Mouse (Mus musculus): ENCODE results near the gene Mboat1. TPM values are rescaled to one million over a fixed set of nuclear protein-coding genes. Genes with fewer than 3 reads are reported as not detected.

Mboat1 gene
- polyA plus RNA-seq, 1 experiment from 2014 or later = 1.5 TPM

DNA sequence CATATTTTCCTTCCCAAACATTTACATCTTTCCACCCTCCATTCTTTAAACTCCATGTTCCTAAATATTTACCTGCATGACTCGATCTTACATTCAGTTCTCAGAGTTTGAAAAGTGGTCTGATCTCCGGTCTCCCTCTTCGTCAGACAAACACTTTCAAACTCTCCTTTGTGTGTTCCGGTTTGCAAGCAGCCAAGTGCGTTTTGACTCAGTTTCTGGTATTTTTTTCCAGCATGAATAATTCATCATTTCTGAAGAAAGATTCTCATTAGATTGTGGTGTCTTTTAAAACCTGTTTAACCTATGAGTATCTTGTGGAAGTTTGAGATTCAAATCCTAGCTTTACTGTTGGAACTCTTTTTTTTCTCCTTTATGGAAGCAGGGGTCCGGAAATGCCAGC lies 33.8 kb downstream of the Mboat1 start:
- Histone ChIP-seq H3K9ac (replicated peaks) (no peak overlapping the region), H3K4me3 (ENCODE audit: low read depth, low read length) (no peak overlapping the region), H3K4me1 (ENCODE audit: insufficient read depth) (no peaks in the 10 kb centered on the region), H3K27me3 (ENCODE audit: insufficient read depth, low read length) (no peaks in the 10 kb centered on the region), H3K27ac (ENCODE audit: low read depth) (no peak overlapping the region), H3K4me2 (ENCODE audit: low read depth, low read length) (no peak overlapping the region), H3K9me3 (ENCODE audit: low read length) (no peaks in the 10 kb centered on the region), H3K36me3 (replicated peaks; ENCODE audit: insufficient read depth, low read length) (no peaks in the 10 kb centered on the region)
- TF ChIP-seq EP300 (IDR thresholded peaks at IDR 0.05; ENCODE audit: low read depth) = no peak
- no peak for TF ChIP-seq CTCF (IDR thresholded peaks at IDR 0.05; ENCODE audit: low read depth)
- DNase-seq (no peak), ATAC-seq (no peak)
- WGBS (ENCODE audit: insufficient replicate concordance) = 84% methylated on average over 6 of the region's 6 CpGs

DNA sequence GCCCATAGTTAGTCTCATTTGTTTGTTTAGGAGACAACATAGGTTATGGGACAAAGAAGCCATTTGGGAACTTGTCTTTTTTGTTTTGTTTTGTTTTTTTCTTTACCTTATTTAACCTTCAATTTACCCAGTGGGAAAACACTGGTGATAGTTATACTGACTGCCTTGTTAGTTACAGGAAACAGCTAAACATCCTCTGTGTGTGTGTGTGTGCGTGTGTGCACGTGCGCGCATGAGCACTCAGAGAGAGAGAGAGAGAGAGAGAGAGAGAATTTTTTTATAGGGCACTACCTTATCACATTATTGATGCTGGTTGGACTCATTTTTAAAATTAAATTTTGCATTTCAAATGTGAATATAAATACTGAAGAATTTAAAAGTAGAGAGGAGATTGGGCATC lies 38.3 kb downstream of the Mboat1 start:
- Histone ChIP-seq H3K36me3 (replicated peaks; ENCODE audit: insufficient read depth, low read length) (no peaks in the 10 kb centered on the region), H3K27ac (ENCODE audit: low read depth) (no peak overlapping the region), H3K9me3 (ENCODE audit: low read length) (no peaks in the 10 kb centered on the region), H3K4me3 (ENCODE audit: low read depth, low read length) (no peak overlapping the region), H3K27me3 (ENCODE audit: insufficient read depth, low read length) (no peaks in the 10 kb centered on the region), H3K4me1 (ENCODE audit: insufficient read depth) (no peaks in the 10 kb centered on the region), H3K9ac (replicated peaks) (no peak overlapping the region), H3K4me2 (ENCODE audit: low read depth, low read length) (no peak overlapping the region)
- no peak for DNase-seq
- no peak for TF ChIP-seq EP300 (IDR thresholded peaks at IDR 0.05; ENCODE audit: low read depth)
- no peak for TF ChIP-seq CTCF (IDR thresholded peaks at IDR 0.05; ENCODE audit: low read depth)
- ATAC-seq = no peak
- 87% methylated on average over 4 of the region's 4 CpGs for WGBS (ENCODE audit: insufficient replicate concordance)

DNA sequence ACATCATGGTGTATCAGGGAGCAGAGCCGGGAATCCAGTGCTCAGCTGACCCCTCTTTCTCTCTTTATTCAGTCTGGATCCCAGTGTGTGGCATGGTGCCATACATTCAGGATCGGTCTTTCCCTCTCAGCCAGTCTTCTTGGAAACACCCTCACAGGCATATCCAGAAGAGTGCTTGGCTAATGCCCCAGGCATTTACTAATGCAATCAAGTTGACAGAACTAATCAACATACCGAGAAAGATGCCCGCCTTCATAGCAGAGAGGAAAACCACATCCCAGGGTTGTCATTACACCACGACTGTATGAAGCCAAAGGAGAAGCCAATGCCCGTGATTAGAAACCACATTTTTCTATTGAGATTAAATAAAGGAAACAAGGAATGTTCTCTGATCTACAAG lies 41.1 kb downstream of the Mboat1 start:
- Histone ChIP-seq H3K9ac (replicated peaks) (no peak overlapping the region), H3K9me3 (ENCODE audit: low read length) (no peaks in the 10 kb centered on the region), H3K4me1 (ENCODE audit: insufficient read depth) (no peaks in the 10 kb centered on the region), H3K36me3 (replicated peaks; ENCODE audit: insufficient read depth, low read length) (no peaks in the 10 kb centered on the region), H3K27me3 (ENCODE audit: insufficient read depth, low read length) (no peaks in the 10 kb centered on the region), H3K4me3 (ENCODE audit: low read depth, low read length) (no peak overlapping the region), H3K27ac (ENCODE audit: low read depth) (no peak overlapping the region), H3K4me2 (ENCODE audit: low read depth, low read length) (no peak overlapping the region)
- no peak for TF ChIP-seq EP300 (IDR thresholded peaks at IDR 0.05; ENCODE audit: low read depth)
- no peak for TF ChIP-seq CTCF (IDR thresholded peaks at IDR 0.05; ENCODE audit: low read depth)
- no peak for ATAC-seq
- DNase-seq = no peak
- 52% methylated on average over 6 of the region's 6 CpGs for WGBS (ENCODE audit: insufficient replicate concordance)

DNA sequence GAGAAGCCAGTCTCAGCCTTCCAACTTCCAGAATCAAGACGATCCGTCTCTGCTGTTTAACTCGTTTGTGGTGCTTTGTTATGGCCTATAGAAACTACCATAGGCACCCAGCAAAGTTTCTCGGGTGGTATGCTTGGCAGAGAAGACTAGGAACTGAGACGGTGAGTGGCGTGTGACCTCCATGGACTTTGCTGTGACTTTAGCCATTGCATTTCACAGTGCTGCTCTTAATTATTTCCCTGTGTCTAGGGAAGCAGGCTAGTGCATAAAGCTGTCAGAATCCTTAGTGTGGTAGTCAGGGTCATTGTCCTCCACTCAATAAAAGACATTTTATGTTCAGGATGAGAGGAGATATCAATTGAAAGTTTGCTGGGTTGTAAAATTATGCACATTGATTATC lies 49.3 kb downstream of the Mboat1 start:
- TF ChIP-seq EP300 (IDR thresholded peaks at IDR 0.05; ENCODE audit: low read depth) (no peak), CTCF (IDR thresholded peaks at IDR 0.05; ENCODE audit: low read depth) (no peak)
- no peak overlapping the region for H3K4me3 ChIP-seq (ENCODE audit: low read depth, low read length)
- H3K9ac ChIP-seq (replicated peaks) = no peak overlapping the region
- H3K36me3 ChIP-seq (replicated peaks; ENCODE audit: insufficient read depth, low read length) = no peaks in the 10 kb centered on the region
- H3K9me3 ChIP-seq (ENCODE audit: low read length) = no peaks in the 10 kb centered on the region
- H3K27me3 ChIP-seq (ENCODE audit: insufficient read depth, low read length) = no peaks in the 10 kb centered on the region
- no peak for ATAC-seq
- H3K4me1 ChIP-seq (ENCODE audit: insufficient read depth) = no peaks in the 10 kb centered on the region
- H3K4me2 ChIP-seq (ENCODE audit: low read depth, low read length) = no peak overlapping the region
- WGBS (ENCODE audit: insufficient replicate concordance) = 80% methylated on average over 6 of the region's 6 CpGs
- no peak overlapping the region for H3K27ac ChIP-seq (ENCODE audit: low read depth)
- DNase-seq = no peak

DNA sequence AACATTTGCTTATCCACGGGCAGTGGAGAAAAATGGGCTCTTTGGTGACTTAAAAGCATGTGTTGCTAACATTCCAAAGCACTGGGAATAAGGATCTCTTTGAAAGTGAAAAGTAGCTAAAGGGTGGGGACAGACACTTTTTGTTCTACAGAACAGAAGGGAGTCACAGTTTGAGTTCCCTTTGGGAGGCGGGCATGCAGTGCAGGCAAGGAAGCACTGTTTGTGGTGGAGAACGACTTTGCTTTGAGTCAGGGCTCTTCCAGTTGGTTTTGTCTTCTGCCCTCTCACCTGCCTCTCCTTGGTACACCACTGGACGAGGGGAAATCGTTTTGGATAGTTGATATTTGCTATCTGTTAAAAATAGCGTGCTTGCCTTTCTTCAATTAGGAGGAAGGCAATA lies 49.7 kb downstream of the Mboat1 start:
- Histone ChIP-seq H3K36me3 (replicated peaks; ENCODE audit: insufficient read depth, low read length) (no peaks in the 10 kb centered on the region), H3K27ac (ENCODE audit: low read depth) (no peak overlapping the region), H3K4me2 (ENCODE audit: low read depth, low read length) (no peak overlapping the region), H3K9ac (replicated peaks) (no peak overlapping the region), H3K9me3 (ENCODE audit: low read length) (no peaks in the 10 kb centered on the region), H3K27me3 (ENCODE audit: insufficient read depth, low read length) (no peaks in the 10 kb centered on the region), H3K4me3 (ENCODE audit: low read depth, low read length) (no peak overlapping the region), H3K4me1 (ENCODE audit: insufficient read depth) (no peaks in the 10 kb centered on the region)
- ATAC-seq (no peak), DNase-seq (no peak)
- WGBS (ENCODE audit: insufficient replicate concordance) = 70% methylated on average over 6 of the region's 6 CpGs
- TF ChIP-seq EP300 (IDR thresholded peaks at IDR 0.05; ENCODE audit: low read depth) (no peak), CTCF (IDR thresholded peaks at IDR 0.05; ENCODE audit: low read depth) (no peak)

- WGBS (ENCODE audit: insufficient replicate concordance) = 85% methylated on average over 8 of the region's 8 CpGs
- H3K9me3 ChIP-seq (ENCODE audit: low read length) = no peaks in the 10 kb centered on the region
- no peak overlapping the region for H3K4me3 ChIP-seq (ENCODE audit: low read depth, low read length)
- no peak overlapping the region for H3K9ac ChIP-seq (replicated peaks)
- H3K4me2 ChIP-seq (ENCODE audit: low read depth, low read length) = no peak overlapping the region
- H3K27me3 ChIP-seq (ENCODE audit: insufficient read depth, low read length) = no peaks in the 10 kb centered on the region
- no peak overlapping the region for H3K27ac ChIP-seq (ENCODE audit: low read depth)
- TF ChIP-seq CTCF (IDR thresholded peaks at IDR 0.05; ENCODE audit: low read depth) = no peak
- no peak for TF ChIP-seq EP300 (IDR thresholded peaks at IDR 0.05; ENCODE audit: low read depth)
- no peaks in the 10 kb centered on the region for H3K36me3 ChIP-seq (replicated peaks; ENCODE audit: insufficient read depth, low read length)
- DNase-seq (no peak), ATAC-seq (no peak)
- H3K4me1 ChIP-seq (ENCODE audit: insufficient read depth) = no peaks in the 10 kb centered on the region
These were observed 50.2 kb downstream of the Mboat1 start for GRCm38 (mm10) chr13:30186456-30186855.
